In the genomic region with DNA sequence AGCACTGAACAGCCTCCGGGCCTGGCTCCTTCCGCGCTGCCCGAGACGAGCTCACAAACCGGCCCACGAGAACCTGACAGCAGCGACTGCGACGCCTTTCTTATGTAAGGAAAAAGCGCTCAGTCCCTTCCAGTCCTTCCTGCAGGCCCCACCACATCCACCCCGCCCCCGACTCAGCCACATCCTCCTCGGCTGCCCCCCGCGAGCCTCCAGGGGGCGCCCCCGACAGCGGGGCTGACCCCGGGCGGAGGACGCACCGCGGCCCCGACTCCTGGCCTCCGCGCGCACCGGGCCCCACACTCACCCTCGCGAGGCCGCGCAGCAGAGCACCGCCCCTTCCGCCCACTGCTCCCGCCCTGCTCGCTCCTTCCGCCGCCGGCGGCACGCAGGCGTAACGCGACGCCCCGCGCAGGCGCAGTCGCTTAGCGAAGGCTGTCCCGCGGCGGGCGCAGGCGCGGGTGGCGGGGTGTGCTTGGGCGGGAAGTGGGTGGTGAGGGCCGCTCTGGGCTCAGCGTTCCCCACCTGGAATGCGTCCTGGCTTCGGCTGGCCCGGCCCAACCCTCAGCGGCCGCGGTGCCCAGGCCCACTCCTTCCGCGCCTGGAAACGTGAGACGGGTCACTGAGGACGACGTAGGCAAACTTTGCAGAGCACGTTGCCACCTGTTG, we compare ENCODE assay signal across 8 mouse cellular contexts. TPM values are rescaled to one million over a fixed set of nuclear protein-coding genes. Genes with fewer than 3 reads are reported as not detected.
A peak's percentile ranks its signal among the peaks of the same experiment; 100 is the strongest.
DNase-seq lines count a peak whose midpoint lies in the region; ATAC-seq and TF ChIP-seq lines count a peak whose summit lies in the region.

A gene (minus strand): TSS at position 328 of the 666 bp plus-strand sequence.

- H3K9me3 ChIP-seq in hindbrain, embryonic 15.5 days = no peaks in the 10 kb centered on the region

- no peaks in the 10 kb centered on the region for H3K27me3 ChIP-seq in Patski
- H3K27me3 ChIP-seq in hindbrain, embryonic 15.5 days = no peaks in the 10 kb centered on the region

- peak within 1 kb of the TSS; percentile 74 for H3K4me3 ChIP-seq in hindbrain, embryonic 15.5 days

- in situ Hi-C loops in Patski (cut with MboI; ENCODE audit: low pct_unique_long_range_greater_than_20kb) = loop anchor here (5.0 to 25.0 kb wide), 4 partner anchors 77 to 1057 kb away; a partner anchor contains a TSS

- CTCF ChIA-PET in Patski (lab: Charles Lee) = interaction anchor here (0.7 to 8.0 kb wide), 2 partner anchors 258 to 290 kb away, joined by 3 to 56 read pairs; no protein-coding TSS in a partner anchor

- peak; percentile 87 for ATAC-seq in Patski
- peak; percentile 98 for ATAC-seq in hindbrain, embryonic 15.5 days (ENCODE audit: low FRiP score, low read depth)

- under 1% methylated on average over 73 of the region's 74 CpGs for WGBS in hindbrain, embryonic 15.5 days

- H3K36me3 ChIP-seq in hindbrain, embryonic 15.5 days = no peaks in the 10 kb centered on the region

- peak; percentile 100 for TF ChIP-seq CTCF in Patski (IDR thresholded peaks at IDR 0.05)

- peak; percentile 59 for DNase-seq in Patski (ENCODE audit: low read depth, low spot score)
- DNase-seq in cerebellum, postnatal 14 days = peak; percentile 97 to 98
- peak; percentile 88 to 90 for DNase-seq in frontal cortex, postnatal 25 days (ENCODE audit: low spot score in 2 of 2)
- peak; percentile 93 for DNase-seq in left cerebral cortex, adult 11 months (ENCODE audit: low spot score)
- DNase-seq in lung, postnatal 4 days = peak; percentile 99 to 100
- peak; percentile 95 for DNase-seq in retina, postnatal 7 days (ENCODE audit: low read depth, low spot score)
- DNase-seq in urinary bladder, adult 2 months (ENCODE audit: low spot score) = peak; percentile 96

- peaks cover 32% of the 10 kb centered on the region for H3K4me1 ChIP-seq in hindbrain, embryonic 15.5 days (replicated peaks)

- POLR2A ChIA-PET in Patski (lab: Charles Lee) = no interaction called here

- peak within 1 kb of the TSS; percentile 86 for H3K4me2 ChIP-seq in hindbrain, embryonic 15.5 days

- peak within 1 kb of the TSS; percentile 97 for H3K27ac ChIP-seq in hindbrain, embryonic 15.5 days (replicated peaks)

- peak within 1 kb of the TSS; percentile 83 for H3K9ac ChIP-seq in hindbrain, embryonic 15.5 days

RNA-seq across cellular contexts. Expression of the gene that starts here (rescaled TPM):
- 12.5 TPM for polyA plus RNA-seq in Patski (2021)
- polyA plus RNA-seq in hindbrain, embryonic 15.5 days (2015; fragmentation: Nextera tagmentation; extraction: Ambion mirVana) = 16.7 and 17.8 TPM in 2 replicates
- polyA plus RNA-seq in urinary bladder, adult 2 months (2012; rRNA removed) = 21.2 and 23.9 TPM in 2 replicates

Comparison
In these comparisons a context has a peak if more than half of its experiments do, and no peak if none do; other contexts are left out.
1. Peak in every context shown above with its lines: DNase-seq, ATAC-seq, H3K4me3 ChIP-seq and H3K27ac ChIP-seq.